Mouse (Mus musculus) bone marrow macrophage, adult 2 months (primary cell): ENCODE data around the gene Vegfb.

Source experiments
- CTCF ChIP-seq: IDR thresholded peaks from 2 replicates; pipeline ENCODE4 v1.5.1; 2012; ENCODE audit warnings: low read depth, mild to moderate bottlenecking, low read length, moderate library complexity
- POLR2A ChIP-seq: IDR thresholded peaks from 2 replicates; pipeline ENCODE4 v1.6.1; 2012; ENCODE audit warnings: mild to moderate bottlenecking, low read depth, low read length, borderline replicate concordance

DNA sequence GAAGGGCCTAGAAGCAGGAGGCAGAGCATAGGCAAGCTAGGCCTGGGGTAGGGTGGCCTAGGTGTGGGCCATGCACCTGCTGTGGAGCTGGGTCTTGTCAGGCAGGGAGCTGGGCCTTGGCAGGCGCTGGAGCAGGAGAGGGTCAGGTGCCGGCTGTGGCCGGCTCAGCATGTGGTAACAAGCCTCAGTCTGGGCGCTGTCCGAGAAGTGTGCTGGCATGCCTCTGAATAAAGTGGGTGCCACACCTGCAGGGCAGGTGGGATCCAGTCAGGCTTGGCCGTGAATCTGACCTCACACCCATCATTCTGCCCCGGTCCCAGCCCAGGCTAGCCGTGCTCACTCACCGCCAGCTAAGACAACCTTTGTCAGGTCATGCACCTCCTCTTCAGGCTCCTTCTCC lies 26.5 kb upstream of the Vegfb start:
- TF ChIP-seq CTCF, result no peak
- TF ChIP-seq POLR2A, result no peak
